Mouse (Mus musculus): Measurements from ENCODE around the gene Pip5k1a. TPM values are rescaled to one million over a fixed set of nuclear protein-coding genes. Genes with fewer than 3 reads are reported as not detected.
"Not testable (repeated sequence)": the region's sequence is repeated elsewhere in the genome, so short reads cannot be mapped to it uniquely, and the experiment has no call there.

Gene Pip5k1a
- polyA plus RNA-seq, 1 experiment from 2014 or later = 19.5 TPM

- Histone ChIP-seq H3K27me3 (ENCODE audit: control insufficient read depth, insufficient read depth, low read depth, low read length) (no peaks in the 10 kb centered on the region), H3K27ac (ENCODE audit: low read length) (no peak overlapping the region), H3K9me3 (ENCODE audit: control insufficient read depth, low read length) (no peaks in the 10 kb centered on the region), H3K36me3 (ENCODE audit: control insufficient read depth, insufficient read depth, low read length) (peaks cover 24% of the 10 kb centered on the region), H3K4me2 (ENCODE audit: low read depth, low read length) (no peak overlapping the region), H3K9ac (ENCODE audit: low read length) (no peak overlapping the region), H3K4me1 (replicated peaks; ENCODE audit: control insufficient read depth, insufficient read depth, low read length) (peaks cover 7% of the 10 kb centered on the region), H3K4me3 (ENCODE audit: low read length) (no peak overlapping the region)
- ATAC-seq (ENCODE audit: low read depth) = no peak
- WGBS = 57% methylated on average over 3 of the region's 3 CpGs
Observed at GRCm38 (mm10) chr3:95029953-95030352, 76.8 kb downstream of the Pip5k1a start.

- not testable (repeated sequence) for ATAC-seq (ENCODE audit: low read depth); H3K9me3 ChIP-seq (ENCODE audit: control insufficient read depth, low read length); H3K4me3 ChIP-seq (ENCODE audit: low read length); H3K9ac ChIP-seq (ENCODE audit: low read length); H3K27ac ChIP-seq (ENCODE audit: low read length); H3K27me3 ChIP-seq (ENCODE audit: control insufficient read depth, insufficient read depth, low read depth, low read length); H3K4me2 ChIP-seq (ENCODE audit: low read depth, low read length)
- 69% methylated on average over 3 of the region's 3 CpGs for WGBS
- Histone ChIP-seq H3K36me3 (ENCODE audit: control insufficient read depth, insufficient read depth, low read length) (peaks cover 20% of the 10 kb centered on the region), H3K4me1 (replicated peaks; ENCODE audit: control insufficient read depth, insufficient read depth, low read length) (peaks cover 13% of the 10 kb centered on the region)
Observed at GRCm38 (mm10) chr3:95029291-95029827, 77.4 kb downstream of the Pip5k1a start.

GRCm38 (mm10) chr3:95028603-95029002 lies 78.1 kb downstream of the Pip5k1a start:
- H3K4me3 ChIP-seq (ENCODE audit: low read length) = no peak overlapping the region
- H3K36me3 ChIP-seq (ENCODE audit: control insufficient read depth, insufficient read depth, low read length) = peaks cover 13% of the 10 kb centered on the region
- H3K9me3 ChIP-seq (ENCODE audit: control insufficient read depth, low read length) = no peaks in the 10 kb centered on the region
- ATAC-seq (ENCODE audit: low read depth) = no peak
- H3K27me3 ChIP-seq (ENCODE audit: control insufficient read depth, insufficient read depth, low read depth, low read length) = no peaks in the 10 kb centered on the region
- peaks cover 16% of the 10 kb centered on the region for H3K4me1 ChIP-seq (replicated peaks; ENCODE audit: control insufficient read depth, insufficient read depth, low read length)
- H3K9ac ChIP-seq (ENCODE audit: low read length) = no peak overlapping the region
- H3K27ac ChIP-seq (ENCODE audit: low read length) = no peak overlapping the region
- 68% methylated on average over 3 of the region's 3 CpGs for WGBS
- no peak overlapping the region for H3K4me2 ChIP-seq (ENCODE audit: low read depth, low read length)

GRCm38 (mm10) chr3:95027701-95028100 lies 79.0 kb downstream of the Pip5k1a start:
- H3K36me3 ChIP-seq (ENCODE audit: control insufficient read depth, insufficient read depth, low read length) = peaks cover 5% of the 10 kb centered on the region; the same call in 1 of the 2 replicates
- no peaks in the 10 kb centered on the region for H3K9me3 ChIP-seq (ENCODE audit: control insufficient read depth, low read length)
- no peak overlapping the region for H3K9ac ChIP-seq (ENCODE audit: low read length)
- WGBS = 37% methylated on average over 5 of the region's 5 CpGs
- no peak overlapping the region for H3K4me3 ChIP-seq (ENCODE audit: low read length)
- peaks cover 16% of the 10 kb centered on the region for H3K4me1 ChIP-seq (replicated peaks; ENCODE audit: control insufficient read depth, insufficient read depth, low read length)
- no peak overlapping the region for H3K4me2 ChIP-seq (ENCODE audit: low read depth, low read length)
- no peak overlapping the region for H3K27ac ChIP-seq (ENCODE audit: low read length)
- peak; percentile 61 for ATAC-seq (ENCODE audit: low read depth)
- H3K27me3 ChIP-seq (ENCODE audit: control insufficient read depth, insufficient read depth, low read depth, low read length) = no peaks in the 10 kb centered on the region

- Histone ChIP-seq H3K4me3 (ENCODE audit: low read length) (no peak overlapping the region), H3K9ac (ENCODE audit: low read length) (no peak overlapping the region), H3K27me3 (ENCODE audit: control insufficient read depth, insufficient read depth, low read depth, low read length) (no peaks in the 10 kb centered on the region), H3K36me3 (ENCODE audit: control insufficient read depth, insufficient read depth, low read length) (peaks cover 3% of the 10 kb centered on the region; the same call in 1 of the 2 replicates), H3K4me1 (replicated peaks; ENCODE audit: control insufficient read depth, insufficient read depth, low read length) (peaks cover 16% of the 10 kb centered on the region), H3K9me3 (ENCODE audit: control insufficient read depth, low read length) (no peaks in the 10 kb centered on the region), H3K4me2 (ENCODE audit: low read depth, low read length) (no peak overlapping the region), H3K27ac (ENCODE audit: low read length) (no peak overlapping the region)
- no peak for ATAC-seq (ENCODE audit: low read depth)
- WGBS = 67% methylated on average over 5 of the region's 5 CpGs
Observed at GRCm38 (mm10) chr3:95027057-95027645, 79.6 kb downstream of the Pip5k1a start.

- Histone ChIP-seq H3K36me3 (ENCODE audit: control insufficient read depth, insufficient read depth, low read length) (no peaks in the 10 kb centered on the region), H3K27me3 (ENCODE audit: control insufficient read depth, insufficient read depth, low read depth, low read length) (no peaks in the 10 kb centered on the region), H3K4me2 (ENCODE audit: low read depth, low read length) (peak overlapping the region; percentile 47), H3K4me1 (replicated peaks; ENCODE audit: control insufficient read depth, insufficient read depth, low read length) (peaks cover 16% of the 10 kb centered on the region), H3K27ac (ENCODE audit: low read length) (no peak overlapping the region), H3K9ac (ENCODE audit: low read length) (no peak overlapping the region), H3K9me3 (ENCODE audit: control insufficient read depth, low read length) (no peaks in the 10 kb centered on the region), H3K4me3 (ENCODE audit: low read length) (no peak overlapping the region)
- WGBS = 23% methylated on average over 5 of the region's 5 CpGs
- ATAC-seq (ENCODE audit: low read depth) = no peak
Observed at GRCm38 (mm10) chr3:95025202-95025601, 81.5 kb downstream of the Pip5k1a start.

GRCm38 (mm10) chr3:95024551-95024950 lies 82.2 kb downstream of the Pip5k1a start:
- Histone ChIP-seq H3K4me2 (ENCODE audit: low read depth, low read length) (peak overlapping the region; percentile 47), H3K4me1 (replicated peaks; ENCODE audit: control insufficient read depth, insufficient read depth, low read length) (peaks cover 16% of the 10 kb centered on the region), H3K36me3 (ENCODE audit: control insufficient read depth, insufficient read depth, low read length) (no peaks in the 10 kb centered on the region), H3K27ac (ENCODE audit: low read length) (peak overlapping the region; percentile 8; the same call in 1 of the 2 replicates), H3K27me3 (ENCODE audit: control insufficient read depth, insufficient read depth, low read depth, low read length) (no peaks in the 10 kb centered on the region), H3K4me3 (ENCODE audit: low read length) (peak overlapping the region; percentile 14; the same call in 1 of the 2 replicates), H3K9me3 (ENCODE audit: control insufficient read depth, low read length) (no peaks in the 10 kb centered on the region), H3K9ac (ENCODE audit: low read length) (peak overlapping the region; percentile 33)
- ATAC-seq (ENCODE audit: low read depth) = peak; percentile 78
- WGBS = 5% methylated on average over 11 of the region's 11 CpGs

- not testable (repeated sequence) for ATAC-seq (ENCODE audit: low read depth)
Observed at GRCm38 (mm10) chr3:95020956-95021355, 85.8 kb downstream of the Pip5k1a start.

GRCm38 (mm10) chr3:95018741-95019140 lies 88.0 kb downstream of the Pip5k1a start:
- H3K9me3 ChIP-seq (ENCODE audit: control insufficient read depth, low read length) = no peaks in the 10 kb centered on the region
- no peaks in the 10 kb centered on the region for H3K36me3 ChIP-seq (ENCODE audit: control insufficient read depth, insufficient read depth, low read length)
- H3K27me3 ChIP-seq (ENCODE audit: control insufficient read depth, insufficient read depth, low read depth, low read length) = no peaks in the 10 kb centered on the region
- H3K27ac ChIP-seq (ENCODE audit: low read length) = no peak overlapping the region
- no peak overlapping the region for H3K9ac ChIP-seq (ENCODE audit: low read length)
- no peak for ATAC-seq (ENCODE audit: low read depth)
- peaks cover 10% of the 10 kb centered on the region for H3K4me1 ChIP-seq (replicated peaks; ENCODE audit: control insufficient read depth, insufficient read depth, low read length)
- 60% methylated on average over 2 of the region's 2 CpGs for WGBS
- no peak overlapping the region for H3K4me2 ChIP-seq (ENCODE audit: low read depth, low read length)
- H3K4me3 ChIP-seq (ENCODE audit: low read length) = no peak overlapping the region

More at GRCm38 (mm10) chr3:95020956-95021355, 85.8 kb downstream of the Pip5k1a start:
- H3K9me3 ChIP-seq (ENCODE audit: control insufficient read depth, low read length); H3K4me3 ChIP-seq (ENCODE audit: low read length); H3K27me3 ChIP-seq (ENCODE audit: control insufficient read depth, insufficient read depth, low read depth, low read length); H3K4me2 ChIP-seq (ENCODE audit: low read depth, low read length); H3K27ac ChIP-seq (ENCODE audit: low read length); H3K9ac ChIP-seq (ENCODE audit: low read length); H3K36me3 ChIP-seq (ENCODE audit: control insufficient read depth, insufficient read depth, low read length): not testable (repeated sequence)
- H3K4me1 ChIP-seq (replicated peaks; ENCODE audit: control insufficient read depth, insufficient read depth, low read length) = peaks cover 17% of the 10 kb centered on the region
- WGBS = 71% methylated on average over 5 of the region's 5 CpGs
